Mouse (Mus musculus) embryo, embryonic 9.5 days (tissue): ENCODE measurements around the gene Abca4.

Source experiments
- DNase-seq: peaks from one replicate; pipeline ENCODE4 v3.0.0-alpha.2; 2017; ENCODE audit errors: extremely low spot score

Gene Abca4

DNA sequence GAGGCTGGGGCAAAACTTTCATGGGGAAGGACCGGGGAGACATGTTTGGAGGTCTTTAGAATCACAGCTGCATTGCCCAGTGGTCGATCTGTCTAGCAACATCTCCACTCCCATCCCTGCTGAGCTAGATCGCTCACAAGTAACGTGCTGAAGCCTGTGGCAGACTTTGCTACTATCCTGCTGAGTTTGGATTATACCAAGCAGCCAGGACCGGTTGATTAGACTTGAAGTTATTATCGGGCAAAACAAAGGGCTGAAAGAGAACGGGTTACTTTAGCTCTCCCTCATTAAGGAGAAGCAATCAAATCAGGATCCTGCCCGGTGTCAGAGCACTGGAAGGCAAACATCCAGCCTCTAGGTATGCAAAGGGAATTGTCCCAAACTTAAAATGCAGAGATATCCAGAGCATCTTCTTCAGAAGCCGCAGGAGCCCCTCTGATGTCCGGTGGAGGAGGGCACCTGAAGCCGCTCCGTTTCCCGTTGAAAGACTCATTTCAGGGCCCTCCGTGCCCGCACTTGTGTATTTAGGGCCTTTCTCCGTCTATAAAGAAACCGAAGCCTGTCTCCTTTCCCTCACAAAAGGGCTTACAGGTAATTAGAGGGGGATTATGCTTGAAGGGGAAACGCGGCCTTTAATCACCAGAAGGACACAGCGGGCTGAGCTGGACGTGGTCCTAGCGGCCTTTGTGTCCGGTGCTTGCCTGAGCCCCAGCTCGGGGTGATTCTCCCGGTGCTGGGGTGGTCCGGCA, at the start of gene Abca4:
Gene Abca4, plus strand, starts transcription at position 645 of the 749 bp plus-strand sequence.
- peak; percentile 57 for DNase-seq

GRCm38 (mm10) chr3:121995125-121995524, 49.1 kb upstream of the Abca4 start:
- DNase-seq, result no peak

GRCm38 (mm10) chr3:121999934-122000333, 44.3 kb upstream of the Abca4 start:
- peak; percentile 34 for DNase-seq

GRCm38 (mm10) chr3:122001568-122001967, 42.7 kb upstream of the Abca4 start:
- DNase-seq, result peak; percentile 17

DNA sequence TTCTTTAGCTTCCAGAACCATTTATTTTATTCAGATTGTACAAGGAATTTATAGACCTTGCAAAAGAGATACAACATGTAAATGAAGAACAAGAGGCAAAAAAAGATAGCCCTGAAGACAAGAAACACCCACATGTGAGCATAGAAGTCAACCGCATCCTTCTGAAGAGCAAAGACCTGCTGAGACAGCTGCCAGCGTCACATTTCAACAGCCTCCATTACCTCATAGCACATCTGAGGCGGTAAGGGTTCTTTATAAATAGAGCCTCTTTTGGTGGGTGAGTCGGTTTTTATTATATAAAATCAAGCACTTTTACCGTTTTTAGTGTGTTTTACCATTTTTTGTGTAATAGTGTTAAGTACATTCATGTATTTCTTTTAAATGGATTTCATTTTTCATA, 34.4 kb upstream of the Abca4 start:
- no peak for DNase-seq

DNA sequence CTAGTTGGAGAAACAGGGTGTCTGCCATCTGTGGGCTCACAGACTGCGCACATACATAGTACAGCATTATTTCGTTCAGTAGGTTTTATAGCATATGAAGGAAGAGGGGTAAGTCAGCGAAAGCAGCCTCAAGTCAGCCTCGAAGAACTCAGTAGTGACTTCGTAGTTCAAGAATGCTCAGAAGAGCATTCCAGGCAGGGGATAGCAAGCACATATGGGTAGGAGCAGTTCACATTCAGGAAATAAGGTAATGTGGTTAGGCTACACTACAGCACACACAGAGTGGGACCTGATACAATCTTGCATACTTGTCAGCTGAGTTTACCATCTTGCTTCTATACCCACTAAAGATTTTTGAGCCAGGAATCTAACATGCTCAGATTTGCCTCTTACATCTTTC, 34.0 kb upstream of the Abca4 start:
- DNase-seq, result no peak

DNA sequence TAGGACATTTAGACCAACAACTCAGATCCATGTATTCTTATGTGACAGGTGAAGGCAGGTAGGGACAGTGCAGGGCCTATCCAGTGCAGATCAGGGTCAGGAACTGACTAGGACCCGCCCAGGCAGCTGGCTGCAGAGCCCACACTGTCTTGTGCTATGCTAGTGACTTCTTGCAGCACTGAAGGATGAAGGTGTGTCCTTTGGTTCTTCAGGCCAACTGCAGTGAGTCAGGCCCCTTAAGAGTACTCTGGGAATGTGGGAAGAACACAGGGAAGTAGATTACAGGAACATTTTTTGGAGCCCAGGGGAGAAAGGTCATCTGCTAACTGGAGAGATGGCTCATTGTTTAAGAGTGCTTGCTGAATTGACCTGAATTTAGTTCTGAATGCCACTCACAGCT, 31.8 kb upstream of the Abca4 start:
- no peak for DNase-seq

DNA sequence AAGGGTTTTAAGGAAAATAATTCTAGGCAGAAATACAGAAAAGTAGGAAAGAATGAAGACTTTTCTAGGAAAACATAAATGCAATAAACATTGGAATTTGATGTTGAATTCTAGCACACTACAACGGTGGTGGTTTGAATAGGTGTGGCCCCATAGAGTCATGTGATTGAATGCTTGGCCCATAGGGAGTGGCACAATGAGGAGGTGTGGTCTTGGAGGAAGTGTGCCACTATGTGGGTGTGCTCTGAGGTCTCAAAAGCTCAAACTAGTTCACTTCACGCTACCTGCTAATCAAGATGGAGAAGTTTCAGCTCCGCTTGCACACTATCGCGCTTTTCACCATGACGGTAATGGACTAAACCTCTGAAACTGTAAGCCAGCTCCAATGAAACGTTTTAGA, 25.8 kb upstream of the Abca4 start:
- no peak for DNase-seq

DNA sequence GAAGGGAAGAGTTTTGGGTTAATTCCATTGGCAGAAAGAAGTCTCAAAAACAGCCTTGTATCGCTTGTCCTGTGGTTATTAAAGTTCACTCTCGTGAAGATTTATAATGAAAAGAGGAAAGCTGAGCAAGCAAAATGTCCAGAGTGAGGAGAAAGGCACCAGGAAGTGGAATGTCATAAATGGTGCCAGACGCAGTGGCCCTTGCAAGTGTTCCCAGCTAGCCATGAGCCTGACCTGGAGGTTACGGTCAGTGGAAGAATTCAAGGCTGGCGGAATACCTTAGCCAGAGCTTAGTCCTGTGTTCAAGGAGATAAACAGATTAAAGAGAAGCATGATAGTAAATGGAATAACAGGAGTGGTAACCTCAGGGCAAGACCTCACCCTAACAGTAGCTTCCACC, 25.1 kb upstream of the Abca4 start:
- no peak for DNase-seq

GRCm38 (mm10) chr3:122021029-122021652, 23.1 kb upstream of the Abca4 start:
- DNase-seq, result no peak

DNA sequence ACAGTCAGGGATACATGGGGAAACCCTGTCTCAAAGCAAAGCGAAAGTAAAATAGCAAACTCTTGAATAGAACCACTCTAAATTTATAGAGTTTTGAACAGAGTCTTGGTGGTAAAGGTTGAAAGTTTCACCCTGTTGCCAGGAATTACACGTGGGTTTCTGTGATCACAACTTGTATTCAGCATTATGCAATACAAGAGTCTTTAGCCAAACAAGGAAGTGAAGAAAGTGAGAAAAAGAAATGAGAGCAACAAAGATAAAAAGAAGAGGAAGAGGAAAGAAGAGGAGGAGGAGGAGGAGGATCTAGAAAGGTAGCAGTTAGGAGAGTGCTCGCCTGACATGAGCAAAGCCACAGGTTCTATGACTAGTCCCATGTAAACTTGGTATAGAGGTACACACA, 21.9 kb upstream of the Abca4 start:
- DNase-seq, result no peak

DNA sequence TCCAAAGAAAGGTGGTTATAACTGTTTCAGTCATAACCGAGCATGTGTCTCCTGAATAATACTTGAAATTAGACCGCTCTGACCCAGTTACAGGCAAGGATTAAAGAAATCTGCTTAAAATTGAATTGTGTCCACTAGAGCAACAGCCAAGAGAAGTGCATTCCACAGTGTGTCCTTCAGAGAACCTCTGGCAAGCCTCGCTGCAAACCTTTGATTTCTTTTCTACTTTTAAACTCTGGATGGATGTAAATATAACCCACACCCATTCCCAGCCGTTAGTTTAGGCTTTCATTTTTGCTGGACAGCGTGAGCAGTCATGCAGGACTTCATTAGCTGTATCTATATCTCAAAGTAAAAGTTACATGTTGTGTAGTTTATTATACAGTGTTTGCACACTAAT, 17.6 kb upstream of the Abca4 start:
- no peak for DNase-seq

GRCm38 (mm10) chr3:122027776-122028175, 16.5 kb upstream of the Abca4 start:
- no peak for DNase-seq

DNA sequence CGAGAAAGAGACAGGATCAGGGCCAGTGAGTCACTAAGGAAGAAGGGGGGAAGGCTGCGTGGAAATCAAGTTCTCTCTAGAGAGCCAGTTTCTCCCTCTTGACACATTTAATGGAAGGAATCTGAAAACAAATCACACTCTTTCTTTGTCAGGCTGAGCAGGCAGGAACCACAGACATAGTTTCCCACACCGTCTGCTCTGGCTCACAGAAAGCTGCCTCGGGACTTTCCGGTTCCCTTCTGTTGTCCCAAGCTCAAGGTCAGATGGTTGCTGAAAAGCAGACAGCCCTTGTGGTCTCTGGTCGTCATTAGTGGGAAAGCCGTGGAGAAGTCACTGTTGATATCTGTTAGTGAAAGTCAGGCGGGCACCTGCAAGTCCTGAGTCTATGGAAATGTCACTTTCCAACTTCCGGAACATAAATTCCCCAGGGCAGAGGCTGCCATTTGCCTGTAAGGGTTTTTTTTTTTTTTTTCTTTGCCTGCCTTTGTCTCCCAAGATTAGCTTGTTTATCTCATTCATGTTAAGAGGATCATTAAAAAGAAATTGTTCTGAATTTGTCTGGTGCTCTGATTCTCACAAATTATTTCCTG, 10.9 kb upstream of the Abca4 start:
- DNase-seq, result no peak

DNA sequence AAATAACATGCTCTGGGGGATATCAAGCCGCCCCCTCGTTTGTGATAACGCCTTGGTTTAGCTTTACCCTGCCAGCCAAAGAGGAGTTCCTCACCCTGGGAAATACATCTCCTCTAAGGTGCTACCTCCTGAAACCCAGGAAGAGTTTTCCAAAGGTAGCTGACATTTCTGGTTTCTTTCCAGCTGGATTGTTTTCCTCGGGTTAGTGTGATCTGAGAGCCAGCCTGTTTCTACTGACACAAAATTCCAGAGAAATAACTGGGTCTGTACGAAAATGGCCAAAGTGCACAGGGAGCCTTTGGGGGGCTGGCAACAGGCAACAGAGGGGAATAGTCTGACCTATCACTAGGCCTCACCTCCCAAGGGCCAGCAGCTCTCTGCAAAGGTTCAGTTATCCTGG, 10.0 kb upstream of the Abca4 start:
- no peak for DNase-seq

- DNase-seq, result no peak
These were observed 9.2 kb upstream of the Abca4 start for GRCm38 (mm10) chr3:122035092-122035491.

DNA sequence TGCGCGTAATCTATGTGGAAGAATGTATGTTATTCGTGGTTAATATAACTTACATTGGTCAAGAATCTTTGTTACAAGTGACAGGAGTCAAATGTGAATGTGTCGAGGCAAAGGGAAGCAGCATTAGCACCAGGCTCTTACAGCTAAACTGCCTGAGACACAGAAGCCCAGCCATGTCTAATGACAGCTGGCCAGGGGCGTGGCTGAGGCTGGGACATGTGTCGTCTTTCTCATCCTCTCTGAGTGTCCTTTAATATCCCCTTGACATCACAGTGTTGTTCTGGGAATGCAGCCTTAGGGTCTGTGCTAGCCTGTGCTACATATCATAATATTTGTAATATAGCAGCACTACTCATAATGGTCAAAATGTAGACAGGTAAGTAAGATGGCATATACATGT, 3.7 kb upstream of the Abca4 start:
- no peak for DNase-seq

- DNase-seq, result no peak
These were observed 1.1 kb upstream of the Abca4 start for GRCm38 (mm10) chr3:122043102-122043501.

DNA sequence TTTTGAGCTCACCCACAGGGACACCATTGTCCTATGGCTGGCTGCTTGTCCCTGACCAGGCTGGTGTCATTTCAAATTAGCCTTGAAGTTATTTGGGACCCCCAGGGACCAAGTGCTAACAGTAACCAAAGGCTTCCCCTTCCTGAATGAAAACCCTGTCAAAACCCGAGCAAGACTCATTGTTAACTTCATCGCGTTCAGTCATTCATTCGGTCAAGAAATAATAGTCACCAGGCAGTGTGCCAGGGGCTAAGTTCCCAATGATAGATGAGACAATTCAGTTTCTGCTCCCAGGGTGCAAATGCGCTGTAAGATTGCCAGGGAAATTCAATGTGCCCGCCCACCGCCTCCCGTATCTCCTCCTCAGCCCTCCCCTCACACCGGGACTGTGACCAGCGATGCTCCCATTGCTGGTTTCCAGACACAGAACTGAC, 2.0 kb downstream of the Abca4 start:
- peak; percentile 22 for DNase-seq

- peak; percentile 24 for DNase-seq
These were observed 3.2 kb downstream of the Abca4 start for GRCm38 (mm10) chr3:122047402-122047801.

DNA sequence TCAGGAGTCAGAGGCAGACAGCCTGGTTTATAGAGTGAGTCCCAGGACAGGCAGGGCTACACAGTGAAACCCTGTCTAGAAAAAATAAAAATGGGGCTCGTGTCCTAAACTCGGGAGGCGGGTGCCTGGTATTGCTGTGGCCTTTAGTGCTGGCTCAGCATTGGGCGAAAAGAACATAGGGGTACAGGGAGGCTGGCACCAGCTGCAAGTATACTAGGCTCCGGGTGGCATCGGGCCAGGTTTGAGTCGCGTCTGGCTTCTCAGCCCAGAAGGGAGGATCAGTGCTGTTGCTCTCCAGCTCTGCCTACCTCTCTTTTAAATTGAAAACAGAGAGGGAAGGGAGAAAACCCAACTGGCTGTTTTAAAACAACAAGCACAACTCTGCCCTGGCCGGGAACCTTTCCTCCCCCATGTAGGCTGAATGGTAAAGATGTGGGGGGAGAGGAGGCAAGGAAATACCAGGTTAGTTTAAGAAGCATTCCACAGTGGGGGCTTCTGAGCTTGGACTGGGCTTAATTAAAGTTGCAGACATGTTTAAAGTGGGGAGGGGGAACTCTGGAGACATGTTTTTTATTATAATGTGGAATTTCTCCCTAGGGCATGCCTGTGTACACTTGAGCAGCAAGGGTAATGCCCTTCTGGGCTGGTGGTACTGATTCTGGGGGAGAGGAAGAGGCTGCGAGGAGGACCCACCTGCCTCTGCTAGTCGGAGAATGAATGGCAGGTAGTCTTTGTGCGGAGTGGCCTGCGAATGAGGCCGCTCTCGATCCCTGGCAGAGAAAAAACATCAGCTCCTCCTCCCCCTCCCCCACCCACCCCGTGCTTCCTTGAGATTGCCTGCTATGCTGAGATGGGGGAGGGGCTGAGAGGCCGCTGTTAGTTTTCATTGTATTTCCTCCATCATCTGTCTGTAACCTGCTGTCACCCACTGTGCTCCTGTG, 3.9 kb downstream of the Abca4 start:
- DNase-seq, result peak; percentile 63

GRCm38 (mm10) chr3:122049158-122049557, 4.9 kb downstream of the Abca4 start:
- no peak for DNase-seq
